14 mouse cellular contexts compared by ENCODE assay signal in the genomic region with DNA sequence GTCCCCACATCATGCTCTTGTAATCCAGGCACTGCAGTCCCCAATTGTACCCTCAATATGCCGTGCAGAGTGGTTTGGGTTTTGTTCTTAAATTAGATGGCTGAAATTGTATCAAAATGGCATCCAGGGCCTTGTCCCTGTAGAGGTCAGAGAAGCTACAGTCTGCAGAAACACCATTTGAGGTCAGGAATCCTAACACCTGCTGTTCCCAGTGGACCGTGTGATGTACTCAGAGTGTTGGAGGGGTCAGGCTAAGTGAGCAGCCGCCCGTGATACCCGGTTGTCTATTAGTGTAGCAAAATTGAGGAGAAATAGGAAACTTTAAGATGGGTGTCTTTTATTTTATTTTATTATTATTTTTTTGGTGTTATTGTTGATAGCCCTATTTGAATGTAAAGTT.
DNase-seq lines count a peak whose midpoint lies in the region; ATAC-seq lines count a peak whose summit lies in the region.
"Had no signal": no experiment of that assay in that cellular context is flagged by ENCODE, and none has a peak within 500 bp of the region (broad histone marks: within the 10 kb centered on the region; RNA-seq: fewer than 3 reads in every experiment).

No protein-coding gene starts in this region.

- H3K4me1 ChIP-seq in hindbrain, embryonic 12.5 days: peaks cover 31% of the 10 kb centered on the region
- peaks cover 25% of the 10 kb centered on the region for H3K4me1 ChIP-seq in hindbrain, embryonic 16.5 days (ENCODE audit: control insufficient read depth, insufficient read depth, low read depth, low read length)
- H3K4me1 ChIP-seq in forebrain, embryonic 15.5 days: peaks cover 40% of the 10 kb centered on the region
- peaks cover 30% of the 10 kb centered on the region for H3K4me1 ChIP-seq in midbrain, embryonic 15.5 days
- H3K4me1 ChIP-seq: liver, embryonic 15.5 days had no signal

- H3K27me3 ChIP-seq in hindbrain, embryonic 12.5 days: no peaks in the 10 kb centered on the region
- no peaks in the 10 kb centered on the region for H3K27me3 ChIP-seq in hindbrain, embryonic 16.5 days (replicated peaks; ENCODE audit: control insufficient read depth, insufficient read depth, low read length)
- no peaks in the 10 kb centered on the region for H3K27me3 ChIP-seq in forebrain, embryonic 15.5 days
- H3K27me3 ChIP-seq in midbrain, embryonic 15.5 days (replicated peaks): no peaks in the 10 kb centered on the region
- H3K27me3 ChIP-seq: limb, embryonic 13.5 days; liver, embryonic 15.5 days had no signal

- peak overlapping the region; percentile 43; the same call in 1 of the 2 replicates for H3K4me2 ChIP-seq in hindbrain, embryonic 12.5 days (replicated peaks)
- H3K4me2 ChIP-seq in hindbrain, embryonic 16.5 days (ENCODE audit: low read length): no peak overlapping the region; the same call in 1 of the 2 replicates
- H3K4me2 ChIP-seq in forebrain, embryonic 15.5 days (replicated peaks): peak overlapping the region; percentile 49
- H3K4me2 ChIP-seq in midbrain, embryonic 15.5 days: peak overlapping the region; percentile 52
- H3K4me2 ChIP-seq: liver, embryonic 15.5 days had no signal

- H3K36me3 ChIP-seq in hindbrain, embryonic 12.5 days: no peaks in the 10 kb centered on the region
- no peaks in the 10 kb centered on the region for H3K36me3 ChIP-seq in hindbrain, embryonic 16.5 days (ENCODE audit: control insufficient read depth, insufficient read depth, low read length)
- no peaks in the 10 kb centered on the region for H3K36me3 ChIP-seq in forebrain, embryonic 15.5 days
- H3K36me3 ChIP-seq in midbrain, embryonic 15.5 days (replicated peaks): no peaks in the 10 kb centered on the region

- H3K9me3 ChIP-seq in hindbrain, embryonic 12.5 days (replicated peaks): no peaks in the 10 kb centered on the region
- no peaks in the 10 kb centered on the region for H3K9me3 ChIP-seq in hindbrain, embryonic 16.5 days (ENCODE audit: control insufficient read depth, low read length)
- H3K9me3 ChIP-seq in forebrain, embryonic 15.5 days: no peaks in the 10 kb centered on the region
- no peaks in the 10 kb centered on the region for H3K9me3 ChIP-seq in midbrain, embryonic 15.5 days
- H3K9me3 ChIP-seq: limb, embryonic 13.5 days; liver, embryonic 15.5 days had no signal

- no peak overlapping the region for H3K9ac ChIP-seq in hindbrain, embryonic 12.5 days
- H3K9ac ChIP-seq in hindbrain, embryonic 16.5 days (ENCODE audit: low read depth, low read length): no peak overlapping the region
- H3K9ac ChIP-seq in forebrain, embryonic 15.5 days (replicated peaks): no peak overlapping the region
- no peak overlapping the region for H3K9ac ChIP-seq in midbrain, embryonic 15.5 days
- H3K9ac ChIP-seq: limb, embryonic 13.5 days; liver, embryonic 15.5 days had no signal

- no peak overlapping the region for H3K4me3 ChIP-seq in hindbrain, embryonic 12.5 days
- no peak overlapping the region for H3K4me3 ChIP-seq in hindbrain, embryonic 16.5 days (ENCODE audit: low read length)
- H3K4me3 ChIP-seq in forebrain, embryonic 15.5 days: no peak overlapping the region
- H3K4me3 ChIP-seq in midbrain, embryonic 15.5 days: no peak overlapping the region
- H3K4me3 ChIP-seq: limb, embryonic 13.5 days; liver, embryonic 15.5 days had no signal

- 31% methylated on average over 5 of the region's 5 CpGs for WGBS in hindbrain, embryonic 12.5 days
- 23% methylated on average over 5 of the region's 5 CpGs for WGBS in hindbrain, embryonic 16.5 days
- 19% methylated on average over 5 of the region's 5 CpGs for WGBS in forebrain, embryonic 15.5 days
- WGBS in midbrain, embryonic 15.5 days: 19% methylated on average over 5 of the region's 5 CpGs

- H3K27ac ChIP-seq in hindbrain, embryonic 12.5 days: peak overlapping the region; percentile 80
- H3K27ac ChIP-seq in hindbrain, embryonic 16.5 days (ENCODE audit: low read depth, low read length): no peak overlapping the region
- peak overlapping the region; percentile 94 for H3K27ac ChIP-seq in forebrain, embryonic 15.5 days (replicated peaks)
- no peak overlapping the region for H3K27ac ChIP-seq in midbrain, embryonic 15.5 days
- H3K27ac ChIP-seq: limb, embryonic 13.5 days; liver, embryonic 15.5 days had no signal

- peak; percentile 69 for DNase-seq in retina, postnatal 1 day
- DNase-seq in cerebellum, postnatal 4 days (ENCODE audit: low spot score in 2 of 2): no peak
- no peak for DNase-seq in right cerebral cortex, postnatal 4 days
- DNase-seq: heart, adult 18-20 months; kidney, adult 9 months; right cerebral cortex, postnatal 25 days; thymus, postnatal 4 days had no signal

- no peak for ATAC-seq in hindbrain, embryonic 12.5 days (ENCODE audit: low FRiP score)
- ATAC-seq in hindbrain, embryonic 16.5 days: no peak
- ATAC-seq in forebrain, embryonic 15.5 days (replicated peaks): no peak
- ATAC-seq in midbrain, embryonic 15.5 days (replicated peaks): no peak
- ATAC-seq: inflammation-experienced regulatory T-cells, adult 6 months had no signal

Comparison
In these comparisons a context has a peak if more than half of its experiments do, and no peak if none do; other contexts are left out.
1. H3K27ac ChIP-seq: peak in hindbrain, embryonic 12.5 days (single experiment) and forebrain, embryonic 15.5 days (single experiment); none in hindbrain, embryonic 16.5 days (single experiment) and midbrain, embryonic 15.5 days (single experiment).